Mouse (Mus musculus) bone marrow, adult 2 months (tissue): ENCODE results near the gene Ece1.

Source experiments
- CTCF ChIP-seq: fragments of 200-500 bp; IDR thresholded peaks from 2 replicates; pipeline ENCODE4 v1.5.1; 2011; ENCODE audit warnings: low read length, control low read depth; ENCODE audit not compliant: control insufficient read depth, insufficient read depth
- POLR2A ChIP-seq: fragments of 200-500 bp; IDR thresholded peaks from 2 replicates; pipeline ENCODE4 v1.6.1; 2011; ENCODE audit warnings: low read depth, mild to moderate bottlenecking, control low read depth, low read length, borderline replicate concordance; ENCODE audit not compliant: control insufficient read depth

DNA sequence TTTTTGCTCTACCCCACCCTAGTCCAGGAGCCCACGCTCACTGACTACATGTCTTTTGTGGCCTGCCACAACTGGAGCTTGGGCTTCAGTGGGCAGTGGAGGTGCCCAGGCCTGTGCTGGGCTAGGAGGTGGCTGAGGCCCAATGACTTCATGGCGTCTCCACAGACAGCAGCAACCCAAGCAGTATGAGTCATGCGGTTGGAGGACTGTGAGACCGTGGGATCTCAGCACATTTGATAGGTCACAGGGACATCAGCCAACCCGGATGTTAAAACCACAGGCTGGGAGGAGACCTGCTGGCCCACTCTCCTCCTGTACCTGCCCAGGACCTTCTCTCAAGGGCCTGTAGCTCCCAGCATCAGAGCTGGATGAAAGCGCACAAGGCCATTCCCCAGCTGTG is 8.2 kb upstream of the Ece1 start:
- TF ChIP-seq CTCF (no peak), POLR2A (no peak)
